Mouse (Mus musculus): ENCODE measurements at regions not wholly inside any gene's neighbourhood (a gene's known extent, or its start where the extent isn't known, plus 50 kb on each side); places are given as distances from the start of the nearest gene placed in this dataset.
A peak's percentile ranks its signal among the peaks of the same experiment; 100 is the strongest.
"Not testable (repeated sequence)": the region's sequence is repeated elsewhere in the genome, so short reads cannot be mapped to it uniquely, and the experiment has no call there.

DNA sequence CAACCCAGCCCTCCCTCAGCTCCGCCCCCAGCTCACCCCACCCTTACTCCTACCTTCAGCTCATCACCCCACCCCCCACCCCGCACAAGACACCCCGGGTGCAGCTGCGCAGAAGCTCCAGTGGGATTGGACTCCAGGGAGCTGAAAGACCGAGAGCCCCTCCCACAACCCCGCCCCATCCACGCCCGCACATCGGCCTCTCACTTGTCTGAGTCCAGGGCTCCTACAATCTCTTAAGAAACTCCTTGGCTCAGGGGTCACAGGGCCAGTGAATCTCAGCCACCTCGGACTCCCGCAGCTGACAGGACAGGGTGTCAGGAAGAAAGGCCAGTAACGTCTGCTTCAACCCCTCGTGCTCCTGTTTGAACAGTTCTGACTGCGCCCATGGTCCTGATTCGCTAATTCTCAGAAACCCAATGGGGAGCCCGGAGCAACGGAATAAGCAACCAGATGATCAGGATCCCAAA is 120.7 kb downstream of the Map1s start:
- H3K27ac ChIP-seq; H3K9ac ChIP-seq; H3K36me3 ChIP-seq; H3K9me3 ChIP-seq; H3K4me1 ChIP-seq; H3K4me3 ChIP-seq; H3K27me3 ChIP-seq (replicated peaks): not testable (repeated sequence)
- ATAC-seq (ENCODE audit: low FRiP score, low read depth), result peak; percentile 87
- WGBS, result 6% methylated on average over 17 of the region's 17 CpGs
- peak overlapping the region; percentile 48 for H3K4me2 ChIP-seq (replicated peaks)

DNA sequence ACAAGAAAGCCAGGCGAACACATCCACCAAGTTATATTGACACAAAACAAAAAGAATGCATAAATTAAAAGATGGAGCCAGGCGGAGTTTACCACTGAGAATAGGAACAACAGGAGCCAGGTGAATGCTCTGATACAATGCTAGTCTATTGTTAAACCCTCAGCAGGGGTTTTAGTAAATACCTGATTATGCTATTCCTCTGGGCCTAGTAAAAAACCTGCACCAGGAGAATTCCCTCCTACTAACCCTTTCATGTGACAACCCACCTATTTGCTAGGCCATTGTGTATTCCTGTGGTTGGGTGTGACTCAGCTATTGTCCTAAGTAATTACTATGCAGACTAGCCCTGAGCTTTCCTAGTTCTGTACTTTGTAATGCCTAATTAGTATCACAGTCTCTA is 122.8 kb downstream of the Map1s start:
- H3K4me3 ChIP-seq; H3K27me3 ChIP-seq (replicated peaks); H3K27ac ChIP-seq; H3K9ac ChIP-seq; H3K9me3 ChIP-seq; H3K4me1 ChIP-seq; ATAC-seq (ENCODE audit: low FRiP score, low read depth); H3K4me2 ChIP-seq (replicated peaks); H3K36me3 ChIP-seq: not testable (repeated sequence)
- WGBS, result 87% methylated on average over 2 of the region's 2 CpGs
